Mouse (Mus musculus): ENCODE data around the gene Pcyox1. TPM values are rescaled to one million over a fixed set of nuclear protein-coding genes. Genes with fewer than 3 reads are reported as not detected.
A peak's percentile ranks its signal among the peaks of the same experiment; 100 is the strongest.
"Not testable (repeated sequence)": the region's sequence is repeated elsewhere in the genome, so short reads cannot be mapped to it uniquely, and the experiment has no call there.

Gene Pcyox1
- polyA plus RNA-seq, 1 experiment from 2014 or later = 79.8 TPM

GRCm38 (mm10) chr6:86360691-86361090 lies 36.3 kb downstream of the Pcyox1 start:
- 59% methylated on average over 7 of the region's 7 CpGs for WGBS
- no peak overlapping the region for H3K4me2 ChIP-seq (replicated peaks)
- H3K27me3 ChIP-seq (replicated peaks) = no peaks in the 10 kb centered on the region
- ATAC-seq = no peak
- H3K4me1 ChIP-seq (replicated peaks) = no peaks in the 10 kb centered on the region
- no peaks in the 10 kb centered on the region for H3K36me3 ChIP-seq
- no peaks in the 10 kb centered on the region for H3K9me3 ChIP-seq
- H3K27ac ChIP-seq = no peak overlapping the region
- no peak overlapping the region for H3K9ac ChIP-seq
- no peak overlapping the region for H3K4me3 ChIP-seq (replicated peaks)

GRCm38 (mm10) chr6:86356956-86357355 lies 40.0 kb downstream of the Pcyox1 start:
- H3K4me2 ChIP-seq (replicated peaks) = no peak overlapping the region
- H3K27ac ChIP-seq = no peak overlapping the region
- H3K27me3 ChIP-seq (replicated peaks) = no peaks in the 10 kb centered on the region
- no peak overlapping the region for H3K9ac ChIP-seq
- H3K4me3 ChIP-seq (replicated peaks) = no peak overlapping the region
- no peak for ATAC-seq
- H3K36me3 ChIP-seq = no peaks in the 10 kb centered on the region
- no peaks in the 10 kb centered on the region for H3K9me3 ChIP-seq
- no peaks in the 10 kb centered on the region for H3K4me1 ChIP-seq (replicated peaks)
- WGBS = 76% methylated on average over 9 of the region's 9 CpGs

- Histone ChIP-seq H3K27me3 (replicated peaks) (no peaks in the 10 kb centered on the region), H3K36me3 (no peaks in the 10 kb centered on the region), H3K27ac (no peak overlapping the region), H3K9ac (no peak overlapping the region), H3K4me3 (replicated peaks) (no peak overlapping the region), H3K4me2 (replicated peaks) (no peak overlapping the region), H3K9me3 (no peaks in the 10 kb centered on the region), H3K4me1 (replicated peaks) (no peaks in the 10 kb centered on the region)
- ATAC-seq = no peak
- WGBS = 71% methylated on average over 3 of the region's 3 CpGs
Observed at GRCm38 (mm10) chr6:86354948-86355347, 42.0 kb downstream of the Pcyox1 start.

GRCm38 (mm10) chr6:86349257-86349656 lies 47.7 kb downstream of the Pcyox1 start:
- 61% methylated on average over 7 of the region's 7 CpGs for WGBS
- no peak overlapping the region for H3K27ac ChIP-seq
- H3K4me3 ChIP-seq (replicated peaks) = no peak overlapping the region

GRCm38 (mm10) chr6:86346063-86346462 lies 50.9 kb downstream of the Pcyox1 start:
- no peak overlapping the region for H3K27ac ChIP-seq
- no peaks in the 10 kb centered on the region for H3K27me3 ChIP-seq (replicated peaks)
- no peaks in the 10 kb centered on the region for H3K9me3 ChIP-seq
- ATAC-seq = no peak
- H3K4me3 ChIP-seq (replicated peaks) = no peak overlapping the region
- no peaks in the 10 kb centered on the region for H3K36me3 ChIP-seq
- no peaks in the 10 kb centered on the region for H3K4me1 ChIP-seq (replicated peaks)
- no peak overlapping the region for H3K4me2 ChIP-seq (replicated peaks)
- 31% methylated on average over 2 of the region's 2 CpGs for WGBS
- no peak overlapping the region for H3K9ac ChIP-seq

More at GRCm38 (mm10) chr6:86349257-86349656, 47.7 kb downstream of the Pcyox1 start:
- Histone ChIP-seq H3K9me3 (no peaks in the 10 kb centered on the region), H3K4me2 (replicated peaks) (no peak overlapping the region), H3K27me3 (replicated peaks) (no peaks in the 10 kb centered on the region), H3K36me3 (no peaks in the 10 kb centered on the region), H3K4me1 (replicated peaks) (no peaks in the 10 kb centered on the region), H3K9ac (no peak overlapping the region)
- ATAC-seq = no peak

- no peak overlapping the region for H3K4me3 ChIP-seq (replicated peaks)
- no peaks in the 10 kb centered on the region for H3K36me3 ChIP-seq
- ATAC-seq = no peak
- no peaks in the 10 kb centered on the region for H3K4me1 ChIP-seq (replicated peaks)
- H3K4me2 ChIP-seq (replicated peaks) = peak overlapping the region; percentile 12; the same call in 1 of the 2 replicates
- 15% methylated on average over 7 of the region's 7 CpGs for WGBS
- no peak overlapping the region for H3K9ac ChIP-seq
- H3K9me3 ChIP-seq = no peaks in the 10 kb centered on the region
- H3K27ac ChIP-seq = no peak overlapping the region
- no peaks in the 10 kb centered on the region for H3K27me3 ChIP-seq (replicated peaks)
Observed at GRCm38 (mm10) chr6:86343656-86344055, 53.3 kb downstream of the Pcyox1 start.

- not testable (repeated sequence) for H3K36me3 ChIP-seq; H3K9ac ChIP-seq; H3K4me3 ChIP-seq (replicated peaks); H3K27me3 ChIP-seq (replicated peaks); H3K4me1 ChIP-seq (replicated peaks); H3K4me2 ChIP-seq (replicated peaks); ATAC-seq; H3K9me3 ChIP-seq; H3K27ac ChIP-seq
- 89% methylated on average over 4 of the region's 4 CpGs for WGBS
Observed at GRCm38 (mm10) chr6:86336340-86336739, 60.6 kb downstream of the Pcyox1 start.

Other genes with a start within 250 kb of the Pcyox1 start
- 6.3 and 6.5 TPM in 2 replicates for gene Tgfa, start 201.9 kb downstream of the Pcyox1 start, polyA plus RNA-seq (2015; fragmentation: Nextera tagmentation; extraction: Ambion mirVana)
- 161 and 167 TPM in 2 replicates for gene Fam136a, start 31.5 kb downstream of the Pcyox1 start, polyA plus RNA-seq (2015; fragmentation: Nextera tagmentation; extraction: Ambion mirVana)
- 541 and 603 TPM in 2 replicates for gene Snrpg, start 25.9 kb downstream of the Pcyox1 start, polyA plus RNA-seq (2015; fragmentation: Nextera tagmentation; extraction: Ambion mirVana)
- 121 and 132 TPM in 2 replicates for gene Tia1, start 7.1 kb upstream of the Pcyox1 start, polyA plus RNA-seq (2015; fragmentation: Nextera tagmentation; extraction: Ambion mirVana)
- not detected in 2 replicates for gene Gm44790, start 29.5 kb upstream of the Pcyox1 start, polyA plus RNA-seq (2015; fragmentation: Nextera tagmentation; extraction: Ambion mirVana)
- 20.4 and 22.4 TPM in 2 replicates for gene C87436, start 41.2 kb upstream of the Pcyox1 start, polyA plus RNA-seq (2015; fragmentation: Nextera tagmentation; extraction: Ambion mirVana)
- 508 and 561 TPM in 2 replicates for gene Pcbp1, start 129.2 kb upstream of the Pcyox1 start, polyA plus RNA-seq (2015; fragmentation: Nextera tagmentation; extraction: Ambion mirVana)
- gene Asprv1, start 231.0 kb upstream of the Pcyox1 start, polyA plus RNA-seq (2015; fragmentation: Nextera tagmentation; extraction: Ambion mirVana) = 0.66 and 1.2 TPM in 2 replicates